Mouse (Mus musculus) heart, embryonic 16.5 days (tissue): ENCODE data around the gene Fabp1. TPM values are rescaled to one million over a fixed set of nuclear protein-coding genes. Genes with fewer than 3 reads are reported as not detected.

Experiments used
- ATAC-seq: fragments of 200-750 bp; cut with Nextera tagmentation; replicated peaks from 2 replicates; pipeline ENCODE4 v1.8.0; 2017; ENCODE audit warnings: moderate number of reproducible peaks; ENCODE audit not compliant: insufficient read depth, low FRiP score; ENCODE audit errors: extremely low read depth
- H3K27ac ChIP-seq: fragments of 300-500 bp; sonication (generic); 2 replicates; pipeline ENCODE4 v1.5.1; 2014; ENCODE audit warnings: mild to moderate bottlenecking, low read length, control low read depth, moderate library complexity
- H3K27me3 ChIP-seq: fragments of 300-500 bp; sonication (generic); 2 replicates; pipeline ENCODE4 v1.6.1; 2014; ENCODE audit warnings: low read length, mixed read lengths; ENCODE audit not compliant: control insufficient read depth, insufficient read depth
- H3K36me3 ChIP-seq: fragments of 300-500 bp; sonication (generic); 2 replicates; pipeline ENCODE4 v1.6.1; 2014; ENCODE audit not compliant: control insufficient read depth, insufficient read depth
- H3K4me1 ChIP-seq: fragments of 300-500 bp; sonication (generic); 2 replicates; pipeline ENCODE4 v1.6.1; 2014; ENCODE audit warnings: low read length, mixed read lengths; ENCODE audit not compliant: control insufficient read depth, insufficient read depth
- H3K4me2 ChIP-seq: fragments of 300-500 bp; sonication (generic); 2 replicates; pipeline ENCODE4 v1.6.1; 2014; ENCODE audit warnings: low read depth, mild to moderate bottlenecking, control low read depth, low read length
- H3K4me3 ChIP-seq: fragments of 300-500 bp; sonication (generic); 2 replicates; pipeline ENCODE4 v1.5.1; 2014; ENCODE audit warnings: mild to moderate bottlenecking, control low read depth, low read length
- H3K9ac ChIP-seq: fragments of 300-500 bp; sonication (generic); 2 replicates; pipeline ENCODE4 v1.6.1; 2014; ENCODE audit warnings: low read length, control low read depth
- H3K9me3 ChIP-seq: fragments of 300-500 bp; sonication (generic); replicated peaks from 2 replicates; pipeline ENCODE4 v1.6.1; 2016; ENCODE audit warnings: low read length; ENCODE audit not compliant: control insufficient read depth
- WGBS: fragments of 180-500 bp; shearing (Covaris S2); extraction: QIAGEN DNeasy Blood & Tissue Kit; methylation state at CpG from one replicate; pipeline ENCODE4 v1.1.7; 2014; 5-methylcytosine and 5-hydroxymethylcytosine counted together
- polyA plus RNA-seq: library from polyadenylated mRNA; unstranded; fragments of >200 nt; fragmentation: Nextera tagmentation; extraction: Ambion mirVana; gene quantifications from 2 replicates; pipeline ENCODE4 v1.2.1, GENCODE M21; 2015

The Fabp1 gene
- polyA plus RNA-seq, 1 experiment from 2014 or later, result 1.8 TPM

GRCm38 (mm10) chr6:71227157-71227770 is 27.6 kb downstream of the Fabp1 start:
- Histone ChIP-seq H3K27ac (peak overlapping the region; percentile 94), H3K4me1 (peaks cover 33% of the 10 kb centered on the region), H3K4me3 (no peak overlapping the region), H3K9me3 (no peaks in the 10 kb centered on the region), H3K27me3 (no peaks in the 10 kb centered on the region), H3K9ac (peak overlapping the region; percentile 46), H3K36me3 (peaks cover 3% of the 10 kb centered on the region), H3K4me2 (peak overlapping the region; percentile 36)
- 11% methylated on average over 7 of the region's 7 CpGs for WGBS
- ATAC-seq, result peak; percentile 81

GRCm38 (mm10) chr6:71235121-71235520 is 35.5 kb downstream of the Fabp1 start:
- no peak overlapping the region for H3K9ac ChIP-seq
- H3K9me3 ChIP-seq, result no peaks in the 10 kb centered on the region
- H3K4me2 ChIP-seq, result no peak overlapping the region
- WGBS, result 65% methylated on average over 13 of the region's 13 CpGs
- H3K36me3 ChIP-seq, result peaks cover 24% of the 10 kb centered on the region
- H3K27me3 ChIP-seq, result no peaks in the 10 kb centered on the region
- no peaks in the 10 kb centered on the region for H3K4me1 ChIP-seq
- no peak for ATAC-seq
- no peak overlapping the region; the same call in 1 of the 2 replicates for H3K27ac ChIP-seq
- no peak overlapping the region for H3K4me3 ChIP-seq

DNA sequence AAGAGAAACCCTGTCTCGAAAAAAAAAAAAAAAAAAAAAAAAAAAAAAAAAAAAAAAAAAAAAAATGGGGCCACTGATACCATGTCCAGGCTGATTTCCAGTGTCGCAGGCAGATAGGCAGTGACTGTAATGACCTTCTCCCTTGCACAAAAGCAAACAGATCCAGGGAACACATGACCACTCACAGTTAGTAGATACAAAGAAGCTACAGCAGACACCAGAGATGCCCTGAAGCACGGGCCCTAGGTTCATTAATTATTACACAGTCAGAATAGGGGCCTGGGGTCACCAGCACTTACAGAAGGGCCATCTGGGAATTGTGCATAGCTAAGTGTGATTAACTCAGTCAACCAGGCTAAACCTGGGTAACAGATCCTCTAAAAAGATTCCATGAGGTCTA is 36.3 kb downstream of the Fabp1 start:
- Histone ChIP-seq H3K36me3 (peaks cover 24% of the 10 kb centered on the region), H3K27me3 (no peaks in the 10 kb centered on the region), H3K4me1 (peaks cover 6% of the 10 kb centered on the region), H3K9ac (no peak overlapping the region), H3K4me3 (no peak overlapping the region), H3K9me3 (no peaks in the 10 kb centered on the region), H3K4me2 (no peak overlapping the region), H3K27ac (no peak overlapping the region)
- WGBS, result 53% methylated on average over 3 of the region's 3 CpGs
- ATAC-seq, result no peak

GRCm38 (mm10) chr6:71236506-71236905 is 36.9 kb downstream of the Fabp1 start:
- no peak for ATAC-seq
- no peak overlapping the region for H3K4me3 ChIP-seq
- H3K36me3 ChIP-seq, result peaks cover 24% of the 10 kb centered on the region
- H3K4me1 ChIP-seq, result peaks cover 12% of the 10 kb centered on the region
- H3K27me3 ChIP-seq, result no peaks in the 10 kb centered on the region
- H3K9me3 ChIP-seq, result no peaks in the 10 kb centered on the region
- no peak overlapping the region for H3K9ac ChIP-seq
- H3K4me2 ChIP-seq, result no peak overlapping the region
- H3K27ac ChIP-seq, result no peak overlapping the region
- WGBS, result 82% methylated on average over 6 of the region's 6 CpGs

GRCm38 (mm10) chr6:71237031-71237431 is 37.4 kb downstream of the Fabp1 start:
- 85% methylated on average over 6 of the region's 6 CpGs for WGBS
- no peak overlapping the region for H3K27ac ChIP-seq
- H3K9me3 ChIP-seq, result no peaks in the 10 kb centered on the region
- no peak overlapping the region for H3K4me3 ChIP-seq
- no peak overlapping the region for H3K9ac ChIP-seq
- no peaks in the 10 kb centered on the region for H3K27me3 ChIP-seq
- peaks cover 24% of the 10 kb centered on the region for H3K36me3 ChIP-seq
- H3K4me2 ChIP-seq, result no peak overlapping the region
- no peak for ATAC-seq
- H3K4me1 ChIP-seq, result peaks cover 15% of the 10 kb centered on the region

- H3K4me1 ChIP-seq, result peaks cover 19% of the 10 kb centered on the region
- H3K27ac ChIP-seq, result no peak overlapping the region
- no peak overlapping the region for H3K4me3 ChIP-seq
- peaks cover 23% of the 10 kb centered on the region for H3K36me3 ChIP-seq
- ATAC-seq, result no peak
- H3K9me3 ChIP-seq, result no peaks in the 10 kb centered on the region; the same call in 1 of the 2 replicates
- no peak overlapping the region for H3K9ac ChIP-seq
- no peak overlapping the region for H3K4me2 ChIP-seq
- H3K27me3 ChIP-seq, result no peaks in the 10 kb centered on the region
- WGBS, result 90% methylated on average over 26 of the region's 26 CpGs
Observed at GRCm38 (mm10) chr6:71239069-71239750, 39.6 kb downstream of the Fabp1 start.

- 62% methylated on average over 7 of the region's 7 CpGs for WGBS
- peaks cover 19% of the 10 kb centered on the region for H3K4me1 ChIP-seq
- H3K4me2 ChIP-seq, result peak overlapping the region; percentile 36; the same call in 1 of the 2 replicates
- peaks cover 23% of the 10 kb centered on the region for H3K36me3 ChIP-seq
- no peak overlapping the region for H3K9ac ChIP-seq
- H3K9me3 ChIP-seq, result no peaks in the 10 kb centered on the region; the same call in 1 of the 2 replicates
- no peak for ATAC-seq
- H3K4me3 ChIP-seq, result no peak overlapping the region
- no peaks in the 10 kb centered on the region for H3K27me3 ChIP-seq
- H3K27ac ChIP-seq, result peak overlapping the region; percentile 81
Observed at GRCm38 (mm10) chr6:71240831-71241230, 41.2 kb downstream of the Fabp1 start.

DNA sequence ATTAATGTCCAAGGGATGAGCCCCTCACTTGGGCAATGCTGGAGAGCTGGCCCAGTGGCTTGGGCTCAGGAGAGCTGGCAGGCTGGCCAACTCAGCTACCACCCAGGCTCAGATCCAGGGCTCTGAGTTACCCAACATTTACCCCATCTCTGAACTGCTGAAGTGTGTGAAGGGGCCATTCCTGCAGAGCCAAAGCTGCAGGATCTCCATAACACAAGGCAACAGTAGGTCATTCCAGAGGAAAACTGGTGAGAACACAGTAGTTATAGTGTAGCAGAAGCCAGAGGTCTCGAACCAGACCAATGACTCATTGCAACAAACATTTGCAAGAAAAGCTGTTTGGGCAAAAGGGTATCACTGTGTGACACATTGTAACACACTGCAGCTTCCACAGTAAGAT is 43.2 kb downstream of the Fabp1 start:
- no peak for ATAC-seq
- Histone ChIP-seq H3K4me1 (peaks cover 19% of the 10 kb centered on the region), H3K36me3 (peaks cover 24% of the 10 kb centered on the region), H3K27me3 (no peaks in the 10 kb centered on the region), H3K4me3 (no peak overlapping the region), H3K9me3 (no peaks in the 10 kb centered on the region; the same call in 1 of the 2 replicates), H3K27ac (no peak overlapping the region), H3K9ac (no peak overlapping the region), H3K4me2 (no peak overlapping the region)
- 79% methylated on average over 1 of the region's 1 CpGs for WGBS

DNA sequence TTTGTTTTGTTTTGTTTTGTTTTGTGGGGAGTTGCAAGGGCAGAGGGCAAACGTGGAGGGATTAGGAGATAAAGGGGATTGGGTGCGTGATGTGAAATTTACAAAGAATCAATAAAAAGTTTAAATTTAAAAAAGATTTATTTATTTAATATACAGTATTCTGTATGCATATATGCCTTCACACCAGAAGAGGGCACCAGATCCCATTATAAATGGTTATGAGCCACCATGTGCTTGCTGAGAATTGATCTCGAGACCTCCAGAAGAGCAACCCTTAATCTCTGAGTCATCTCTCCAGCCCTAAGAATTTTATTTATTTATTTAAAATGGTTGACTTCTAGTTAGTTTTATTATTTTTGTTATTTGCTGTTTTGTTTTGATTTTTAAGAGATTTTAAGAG is 43.6 kb downstream of the Fabp1 start:
- Histone ChIP-seq H3K4me1 (peaks cover 23% of the 10 kb centered on the region), H3K36me3 (peaks cover 20% of the 10 kb centered on the region), H3K9ac (no peak overlapping the region), H3K9me3 (no peaks in the 10 kb centered on the region; the same call in 1 of the 2 replicates), H3K27ac (no peak overlapping the region), H3K4me2 (no peak overlapping the region), H3K27me3 (no peaks in the 10 kb centered on the region), H3K4me3 (no peak overlapping the region)
- no peak for ATAC-seq
- 83% methylated on average over 3 of the region's 3 CpGs for WGBS
